Mouse (Mus musculus) right cerebral cortex, postnatal 10 days (tissue): ENCODE results near the gene Mlh1.

Experiments used
- DNase-seq, 2 experiments: peaks; one replicate each; pipeline ENCODE4 v3.0.0; 2021; ENCODE audit warnings: low spot score in 2 of 2

Mlh1 gene

GRCm38 (mm10) chr9:111220551-111221080, 51.0 kb downstream of the Mlh1 start:
- DNase-seq, result no peak

- no peak for DNase-seq
These were observed 55.2 kb downstream of the Mlh1 start for GRCm38 (mm10) chr9:111216424-111216823.

- no peak for DNase-seq
These were observed 58.1 kb downstream of the Mlh1 start for GRCm38 (mm10) chr9:111213501-111213900.

- no peak for DNase-seq
These were observed 60.2 kb downstream of the Mlh1 start for GRCm38 (mm10) chr9:111211122-111212041.

GRCm38 (mm10) chr9:111210412-111210811, 61.2 kb downstream of the Mlh1 start:
- DNase-seq, result no peak

GRCm38 (mm10) chr9:111209158-111209699, 62.4 kb downstream of the Mlh1 start:
- DNase-seq, result no peak

- DNase-seq, result no peak
These were observed 63.4 kb downstream of the Mlh1 start for GRCm38 (mm10) chr9:111208185-111208584.

GRCm38 (mm10) chr9:111207683-111208082, 63.9 kb downstream of the Mlh1 start:
- no peak for DNase-seq

GRCm38 (mm10) chr9:111204601-111205375, 66.8 kb downstream of the Mlh1 start:
- peak; percentile 33 to 47 for DNase-seq

GRCm38 (mm10) chr9:111200208-111200607, 71.4 kb downstream of the Mlh1 start:
- no peak for DNase-seq

GRCm38 (mm10) chr9:111198332-111198731, 73.3 kb downstream of the Mlh1 start:
- DNase-seq, result no peak

GRCm38 (mm10) chr9:111197712-111198111, 73.9 kb downstream of the Mlh1 start:
- DNase-seq, result no peak

- no peak for DNase-seq
These were observed 74.5 kb downstream of the Mlh1 start for GRCm38 (mm10) chr9:111197116-111197515.

GRCm38 (mm10) chr9:111193211-111193610, 78.4 kb downstream of the Mlh1 start:
- no peak for DNase-seq

- no peak for DNase-seq
These were observed 82.9 kb downstream of the Mlh1 start for GRCm38 (mm10) chr9:111188731-111189130.

- DNase-seq, result no peak
These were observed 84.7 kb downstream of the Mlh1 start for GRCm38 (mm10) chr9:111186861-111187260.

GRCm38 (mm10) chr9:111184929-111185328, 86.7 kb downstream of the Mlh1 start:
- DNase-seq, result no peak

- no peak for DNase-seq
These were observed 89.4 kb downstream of the Mlh1 start for GRCm38 (mm10) chr9:111182176-111182575.

- peak in 1 of 2 experiments; percentile 8 for DNase-seq
These were observed 92.6 kb downstream of the Mlh1 start for GRCm38 (mm10) chr9:111178971-111179370.
